Mouse (Mus musculus): ENCODE measurements at regions not wholly inside any gene's neighbourhood (a gene's known extent, or its start where the extent isn't known, plus 50 kb on each side); places are given as distances from the start of the nearest gene placed in this dataset.

DNA sequence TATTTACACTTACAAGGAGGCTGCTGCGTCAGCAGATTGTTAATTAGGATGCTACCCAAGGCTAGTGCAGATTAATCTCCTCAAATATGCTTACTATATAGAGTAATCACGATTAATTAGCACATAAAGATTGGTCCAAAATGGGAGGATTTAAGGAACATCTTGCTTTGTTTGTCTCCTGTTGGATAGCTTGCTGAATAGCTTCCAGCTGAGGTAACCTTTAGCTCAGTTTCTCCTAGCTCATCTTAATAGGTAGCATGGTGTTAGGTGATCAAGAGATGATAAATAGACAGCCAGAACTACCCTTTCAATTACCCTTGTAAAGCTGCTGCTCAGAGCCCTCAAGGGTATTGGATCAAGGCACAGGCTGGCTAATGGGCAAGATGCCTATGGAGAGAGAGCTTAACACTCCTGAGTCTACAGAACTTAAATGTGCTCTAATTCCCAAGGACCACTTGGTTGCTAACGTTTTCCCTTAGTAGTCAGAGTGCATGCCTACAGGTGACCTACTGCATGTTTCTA, 240.4 kb downstream of the Stim2 start:
- TF ChIP-seq POLR2A (IDR thresholded peaks at IDR 0.05; ENCODE audit: low read depth, low read length) (no peak), CTCF (IDR thresholded peaks at IDR 0.05; ENCODE audit: borderline replicate concordance, insufficient read depth, low read length) (no peak)

Measured in embryonic fibroblast, embryonic 13.5 days (primary cell).